Mouse (Mus musculus): ENCODE measurements around the gene Gsdma. TPM values are rescaled to one million over a fixed set of nuclear protein-coding genes. Genes with fewer than 3 reads are reported as not detected.
"Not testable (repeated sequence)": the region's sequence is repeated elsewhere in the genome, so short reads cannot be mapped to it uniquely, and the experiment has no call there.

The Gsdma gene
- 3.7 and 8.3 TPM in 2 replicates for polyA plus RNA-seq (2015; fragmentation: Nextera tagmentation; extraction: Ambion mirVana)

- no peaks in the 10 kb centered on the region for H3K27me3 ChIP-seq (ENCODE audit: control insufficient read depth, insufficient read depth, low read length)
- H3K4me1 ChIP-seq (ENCODE audit: control insufficient read depth, insufficient read depth, low read length) = no peaks in the 10 kb centered on the region
- no peak within 1 kb of the TSS for H3K27ac ChIP-seq (ENCODE audit: low read length)
- no peaks in the 10 kb centered on the region for H3K9me3 ChIP-seq (replicated peaks; ENCODE audit: control insufficient read depth, low read length)
- no peak within 1 kb of the TSS for H3K9ac ChIP-seq (ENCODE audit: low read length)
- H3K4me2 ChIP-seq (ENCODE audit: low read depth, low read length) = no peak within 1 kb of the TSS
- no peak for ATAC-seq (ENCODE audit: insufficient read depth, low FRiP score)
- no peaks in the 10 kb centered on the region for H3K36me3 ChIP-seq (ENCODE audit: control insufficient read depth, insufficient read depth, low read length)
- 17% methylated on average over 4 of the region's 4 CpGs for WGBS
- H3K4me3 ChIP-seq (replicated peaks; ENCODE audit: low read length) = no peak within 1 kb of the TSS
Measured at GRCm38 (mm10) chr11:98664091-98664490, at the start of gene Gsdma. Gene Gsdma, plus strand, starts transcription at chr11:98664351.

GRCm38 (mm10) chr11:98620791-98621190, 43.4 kb upstream of the Gsdma start:
- Histone ChIP-seq H3K27me3 (ENCODE audit: control insufficient read depth, insufficient read depth, low read length) (no peaks in the 10 kb centered on the region), H3K36me3 (ENCODE audit: control insufficient read depth, insufficient read depth, low read length) (no peaks in the 10 kb centered on the region), H3K9me3 (replicated peaks; ENCODE audit: control insufficient read depth, low read length) (no peaks in the 10 kb centered on the region), H3K4me3 (replicated peaks; ENCODE audit: low read length) (no peak overlapping the region), H3K9ac (ENCODE audit: low read length) (no peak overlapping the region), H3K4me2 (ENCODE audit: low read depth, low read length) (no peak overlapping the region), H3K27ac (ENCODE audit: low read length) (no peak overlapping the region), H3K4me1 (ENCODE audit: control insufficient read depth, insufficient read depth, low read length) (no peaks in the 10 kb centered on the region)
- no peak for ATAC-seq (ENCODE audit: insufficient read depth, low FRiP score)
- WGBS = 93% methylated on average over 13 of the region's 13 CpGs

GRCm38 (mm10) chr11:98623981-98624380, 40.2 kb upstream of the Gsdma start:
- not testable (repeated sequence) for H3K9me3 ChIP-seq (replicated peaks; ENCODE audit: control insufficient read depth, low read length); H3K27ac ChIP-seq (ENCODE audit: low read length); H3K4me2 ChIP-seq (ENCODE audit: low read depth, low read length); H3K36me3 ChIP-seq (ENCODE audit: control insufficient read depth, insufficient read depth, low read length); H3K4me1 ChIP-seq (ENCODE audit: control insufficient read depth, insufficient read depth, low read length); ATAC-seq (ENCODE audit: insufficient read depth, low FRiP score); H3K4me3 ChIP-seq (replicated peaks; ENCODE audit: low read length); H3K9ac ChIP-seq (ENCODE audit: low read length); H3K27me3 ChIP-seq (ENCODE audit: control insufficient read depth, insufficient read depth, low read length)
- 71% methylated on average over 6 of the region's 6 CpGs for WGBS

- H3K27ac ChIP-seq (ENCODE audit: low read length); ATAC-seq (ENCODE audit: insufficient read depth, low FRiP score); H3K4me1 ChIP-seq (ENCODE audit: control insufficient read depth, insufficient read depth, low read length); H3K4me2 ChIP-seq (ENCODE audit: low read depth, low read length); H3K4me3 ChIP-seq (replicated peaks; ENCODE audit: low read length); H3K9ac ChIP-seq (ENCODE audit: low read length); H3K27me3 ChIP-seq (ENCODE audit: control insufficient read depth, insufficient read depth, low read length); H3K9me3 ChIP-seq (replicated peaks; ENCODE audit: control insufficient read depth, low read length); H3K36me3 ChIP-seq (ENCODE audit: control insufficient read depth, insufficient read depth, low read length): not testable (repeated sequence)
- 100% methylated on average over 2 of the region's 2 CpGs for WGBS
Measured at GRCm38 (mm10) chr11:98624381-98624780, 39.8 kb upstream of the Gsdma start.

GRCm38 (mm10) chr11:98625611-98626410, 38.3 kb upstream of the Gsdma start, which contains the start of the genes Gm12355 and Gsdma3:
Gene Gm12355, minus strand, starts transcription at chr11:98625661.
Gene Gsdma3, plus strand, starts transcription at chr11:98626360.
- WGBS = 83% methylated on average over 10 of the region's 10 CpGs
- no peak within 1 kb of the TSS for H3K9ac ChIP-seq (ENCODE audit: low read length)
- H3K27ac ChIP-seq (ENCODE audit: low read length) = no peak within 1 kb of the TSS

GRCm38 (mm10) chr11:98628706-98629105, 35.4 kb upstream of the Gsdma start:
- 93% methylated on average over 3 of the region's 3 CpGs for WGBS
- no peak overlapping the region for H3K9ac ChIP-seq (ENCODE audit: low read length)
- H3K27ac ChIP-seq (ENCODE audit: low read length) = no peak overlapping the region
- H3K4me3 ChIP-seq (replicated peaks; ENCODE audit: low read length) = no peak overlapping the region
- H3K27me3 ChIP-seq (ENCODE audit: control insufficient read depth, insufficient read depth, low read length) = no peaks in the 10 kb centered on the region
- ATAC-seq (ENCODE audit: insufficient read depth, low FRiP score) = no peak
- H3K36me3 ChIP-seq (ENCODE audit: control insufficient read depth, insufficient read depth, low read length) = no peaks in the 10 kb centered on the region
- H3K4me1 ChIP-seq (ENCODE audit: control insufficient read depth, insufficient read depth, low read length) = no peaks in the 10 kb centered on the region
- H3K4me2 ChIP-seq (ENCODE audit: low read depth, low read length) = no peak overlapping the region
- no peaks in the 10 kb centered on the region for H3K9me3 ChIP-seq (replicated peaks; ENCODE audit: control insufficient read depth, low read length)

More at GRCm38 (mm10) chr11:98625611-98626410, 38.3 kb upstream of the Gsdma start, which contains the start of the genes Gm12355 and Gsdma3:
- ATAC-seq (ENCODE audit: insufficient read depth, low FRiP score) = no peak
- Histone ChIP-seq H3K36me3 (ENCODE audit: control insufficient read depth, insufficient read depth, low read length) (no peaks in the 10 kb centered on the region), H3K4me1 (ENCODE audit: control insufficient read depth, insufficient read depth, low read length) (no peaks in the 10 kb centered on the region), H3K27me3 (ENCODE audit: control insufficient read depth, insufficient read depth, low read length) (no peaks in the 10 kb centered on the region), H3K4me2 (ENCODE audit: low read depth, low read length) (no peak within 1 kb of the TSS), H3K4me3 (replicated peaks; ENCODE audit: low read length) (no peak within 1 kb of the TSS), H3K9me3 (replicated peaks; ENCODE audit: control insufficient read depth, low read length) (no peaks in the 10 kb centered on the region)

GRCm38 (mm10) chr11:98630646-98631045, 33.5 kb upstream of the Gsdma start:
- Histone ChIP-seq H3K4me3 (replicated peaks; ENCODE audit: low read length) (no peak overlapping the region), H3K9ac (ENCODE audit: low read length) (no peak overlapping the region), H3K27ac (ENCODE audit: low read length) (no peak overlapping the region), H3K9me3 (replicated peaks; ENCODE audit: control insufficient read depth, low read length) (no peaks in the 10 kb centered on the region), H3K27me3 (ENCODE audit: control insufficient read depth, insufficient read depth, low read length) (no peaks in the 10 kb centered on the region), H3K36me3 (ENCODE audit: control insufficient read depth, insufficient read depth, low read length) (no peaks in the 10 kb centered on the region), H3K4me1 (ENCODE audit: control insufficient read depth, insufficient read depth, low read length) (no peaks in the 10 kb centered on the region), H3K4me2 (ENCODE audit: low read depth, low read length) (no peak overlapping the region)
- ATAC-seq (ENCODE audit: insufficient read depth, low FRiP score) = no peak
- WGBS = 81% methylated on average over 5 of the region's 5 CpGs

- H3K9ac ChIP-seq (ENCODE audit: low read length); H3K27me3 ChIP-seq (ENCODE audit: control insufficient read depth, insufficient read depth, low read length); H3K36me3 ChIP-seq (ENCODE audit: control insufficient read depth, insufficient read depth, low read length); ATAC-seq (ENCODE audit: insufficient read depth, low FRiP score); H3K4me1 ChIP-seq (ENCODE audit: control insufficient read depth, insufficient read depth, low read length); H3K27ac ChIP-seq (ENCODE audit: low read length); H3K4me3 ChIP-seq (replicated peaks; ENCODE audit: low read length); H3K4me2 ChIP-seq (ENCODE audit: low read depth, low read length); H3K9me3 ChIP-seq (replicated peaks; ENCODE audit: control insufficient read depth, low read length): not testable (repeated sequence)
- WGBS = 28% methylated on average over 10 of the region's 10 CpGs
Measured at GRCm38 (mm10) chr11:98635312-98635970, 28.7 kb upstream of the Gsdma start.

- no peak overlapping the region for H3K9ac ChIP-seq (ENCODE audit: low read length)
- 60% methylated on average over 1 of the region's 1 CpGs for WGBS
- no peak overlapping the region for H3K4me2 ChIP-seq (ENCODE audit: low read depth, low read length)
- H3K4me3 ChIP-seq (replicated peaks; ENCODE audit: low read length) = no peak overlapping the region
- no peaks in the 10 kb centered on the region for H3K36me3 ChIP-seq (ENCODE audit: control insufficient read depth, insufficient read depth, low read length)
- no peak for ATAC-seq (ENCODE audit: insufficient read depth, low FRiP score)
- no peaks in the 10 kb centered on the region for H3K27me3 ChIP-seq (ENCODE audit: control insufficient read depth, insufficient read depth, low read length)
- H3K9me3 ChIP-seq (replicated peaks; ENCODE audit: control insufficient read depth, low read length) = no peaks in the 10 kb centered on the region
- H3K4me1 ChIP-seq (ENCODE audit: control insufficient read depth, insufficient read depth, low read length) = no peaks in the 10 kb centered on the region
- H3K27ac ChIP-seq (ENCODE audit: low read length) = no peak overlapping the region
Measured at GRCm38 (mm10) chr11:98637501-98637900, 26.6 kb upstream of the Gsdma start.
